Mouse (Mus musculus) ZHBTc4 (cell line): ENCODE results near the gene Ggcx.

Experiments
- DNase-seq: peaks from one replicate; pipeline ENCODE4 v3.0.0-alpha.2; 2011; ENCODE audit warnings: low read depth, low spot score

The Ggcx gene

GRCm38 (mm10) chr6:72414076-72414756 lies at the start of gene Ggcx:
Gene Ggcx (plus strand): TSS chr6:72414308.
- DNase-seq = peak; percentile 99

- DNase-seq = no peak
These were observed 49.1 kb upstream of the Ggcx start for GRCm38 (mm10) chr6:72364985-72365384.

- no peak for DNase-seq
These were observed 47.8 kb upstream of the Ggcx start for GRCm38 (mm10) chr6:72366304-72366703.

GRCm38 (mm10) chr6:72366844-72367443 lies 47.2 kb upstream of the Ggcx start, which contains the start of gene Rnf181:
Gene Rnf181 (minus strand): TSS chr6:72366956.
- no peak for DNase-seq

- no peak for DNase-seq
These were observed 46.6 kb upstream of the Ggcx start for GRCm38 (mm10) chr6:72367460-72367974.

- peak; percentile 63 for DNase-seq
These were observed 44.6 kb upstream of the Ggcx start for GRCm38 (mm10) chr6:72369557-72369956.

- no peak for DNase-seq
These were observed 44.0 kb upstream of the Ggcx start for GRCm38 (mm10) chr6:72370091-72370490.

GRCm38 (mm10) chr6:72371147-72371546 lies 43.0 kb upstream of the Ggcx start:
- DNase-seq = no peak

GRCm38 (mm10) chr6:72371571-72371970 lies 42.5 kb upstream of the Ggcx start:
- DNase-seq = no peak

- DNase-seq = no peak
These were observed 40.9 kb upstream of the Ggcx start for GRCm38 (mm10) chr6:72373184-72373583.

- DNase-seq = no peak
These were observed 39.9 kb upstream of the Ggcx start for GRCm38 (mm10) chr6:72374206-72374605.

GRCm38 (mm10) chr6:72374820-72375563 lies 39.1 kb upstream of the Ggcx start:
- no peak for DNase-seq

GRCm38 (mm10) chr6:72378510-72379234 lies 35.4 kb upstream of the Ggcx start:
- DNase-seq = no peak

GRCm38 (mm10) chr6:72379377-72380130 lies 34.6 kb upstream of the Ggcx start:
- DNase-seq = no peak

- DNase-seq = peak; percentile 55
These were observed 33.9 kb upstream of the Ggcx start, which contains the start of gene Vamp5 for GRCm38 (mm10) chr6:72380131-72380770. Gene Vamp5 (minus strand): TSS chr6:72380468.

- DNase-seq = no peak
These were observed 31.6 kb upstream of the Ggcx start for GRCm38 (mm10) chr6:72382494-72382893.

- no peak for DNase-seq
These were observed 30.8 kb upstream of the Ggcx start for GRCm38 (mm10) chr6:72383142-72383820.

- no peak for DNase-seq
These were observed 30.2 kb upstream of the Ggcx start for GRCm38 (mm10) chr6:72383952-72384351.

GRCm38 (mm10) chr6:72385258-72385657 lies 28.9 kb upstream of the Ggcx start:
- DNase-seq = no peak

GRCm38 (mm10) chr6:72386561-72386960 lies 27.5 kb upstream of the Ggcx start:
- DNase-seq = no peak
